Mouse (Mus musculus) midbrain, postnatal 0 days (tissue): ENCODE data around the gene Nr1d1. TPM values are rescaled to one million over a fixed set of nuclear protein-coding genes. Genes with fewer than 3 reads are reported as not detected.

Experiments
- ATAC-seq: fragments of 200-750 bp; cut with Nextera tagmentation; 2 replicates; pipeline ENCODE4 v1.8.0; 2017; ENCODE audit warnings: moderate number of reproducible peaks, mild to moderate bottlenecking, moderate TSS enrichment, moderate library complexity; ENCODE audit not compliant: low FRiP score
- DNase-seq: peaks from one replicate; pipeline ENCODE4 v3.0.0-alpha.2; 2015; ENCODE audit warnings: low spot score
- H3K27ac ChIP-seq: fragments of 300-500 bp; sonication (generic); 2 replicates; pipeline ENCODE4 v1.5.1; 2014; ENCODE audit warnings: low read depth, mild to moderate bottlenecking, low read length, mixed read lengths
- H3K27me3 ChIP-seq: fragments of 300-500 bp; sonication (generic); 2 replicates; pipeline ENCODE4 v1.6.1; 2014; ENCODE audit warnings: low read length, control low read depth, mixed read lengths; ENCODE audit not compliant: insufficient read depth
- H3K36me3 ChIP-seq: fragments of 300-500 bp; sonication (generic); 2 replicates; pipeline ENCODE4 v1.6.1; 2014; ENCODE audit warnings: low read length, control low read depth, mixed read lengths; ENCODE audit not compliant: insufficient read depth
- H3K4me1 ChIP-seq: fragments of 300-500 bp; sonication (generic); 2 replicates; pipeline ENCODE4 v1.6.1; 2014; ENCODE audit warnings: mild to moderate bottlenecking, control low read depth, antibody characterized with exemption, low read length, mixed read lengths; ENCODE audit not compliant: insufficient read depth
- H3K4me2 ChIP-seq: fragments of 300-500 bp; sonication (generic); 2 replicates; pipeline ENCODE4 v1.6.1; 2014; ENCODE audit warnings: low read depth, mild to moderate bottlenecking, low read length, mixed read lengths; ENCODE audit not compliant: poor library complexity, severe bottlenecking
- H3K4me3 ChIP-seq: fragments of 300-500 bp; sonication (generic); 2 replicates; pipeline ENCODE4 v1.5.1; 2014; ENCODE audit warnings: low read depth, mild to moderate bottlenecking, low read length, moderate library complexity
- H3K9ac ChIP-seq: fragments of 300-500 bp; sonication (generic); replicated peaks from 2 replicates; pipeline ENCODE4 v1.6.1; 2014; ENCODE audit warnings: mild to moderate bottlenecking, low read length, moderate library complexity, mixed read lengths; ENCODE audit not compliant: poor library complexity, severe bottlenecking
- H3K9me3 ChIP-seq: fragments of 300-500 bp; sonication (generic); 2 replicates; pipeline ENCODE4 v1.6.1; 2016; ENCODE audit warnings: low read length, control low read depth
- CTCF ChIP-seq: IDR thresholded peaks from 2 replicates; pipeline ENCODE4 v1.5.1; 2016; ENCODE audit warnings: antibody characterized with exemption, mild to moderate bottlenecking
- WGBS: fragments of 180-500 bp; shearing (Covaris S2); extraction: QIAGEN DNeasy Blood & Tissue Kit; methylation state at CpG from one replicate; pipeline ENCODE4 v1.1.7; 2014; 5-methylcytosine and 5-hydroxymethylcytosine counted together
- polyA plus RNA-seq: library from polyadenylated mRNA; unstranded; fragments of >200 nt; fragmentation: Nextera tagmentation; extraction: Ambion mirVana; gene quantifications from 2 replicates; pipeline ENCODE4 v1.2.1, GENCODE M21; 2015
- total RNA-seq: library from RNA; depleted of rRNA; stranded (reverse); fragments of >200 nt; gene quantifications from 2 replicates; pipeline ENCODE4 v1.2.3, GENCODE M21; 2014

Nr1d1 gene
- total and polyA plus RNA-seq, 2 experiments from 2014 or later, result 11.0 to 14.3 TPM

GRCm38 (mm10) chr11:98808417-98808816 lies 33.3 kb upstream of the Nr1d1 start:
- H3K27me3 ChIP-seq, result no peaks in the 10 kb centered on the region
- no peak for DNase-seq
- 75% methylated on average over 2 of the region's 2 CpGs for WGBS
- TF ChIP-seq CTCF, result no peak
- ATAC-seq, result no peak
- H3K4me3 ChIP-seq, result no peak overlapping the region
- no peak overlapping the region for H3K4me2 ChIP-seq
- H3K9me3 ChIP-seq, result no peaks in the 10 kb centered on the region
- H3K4me1 ChIP-seq, result peaks cover 3% of the 10 kb centered on the region; the same call in 1 of the 2 replicates
- H3K27ac ChIP-seq, result peak overlapping the region; percentile 92
- H3K9ac ChIP-seq, result no peak overlapping the region
- peaks cover 36% of the 10 kb centered on the region for H3K36me3 ChIP-seq

DNA sequence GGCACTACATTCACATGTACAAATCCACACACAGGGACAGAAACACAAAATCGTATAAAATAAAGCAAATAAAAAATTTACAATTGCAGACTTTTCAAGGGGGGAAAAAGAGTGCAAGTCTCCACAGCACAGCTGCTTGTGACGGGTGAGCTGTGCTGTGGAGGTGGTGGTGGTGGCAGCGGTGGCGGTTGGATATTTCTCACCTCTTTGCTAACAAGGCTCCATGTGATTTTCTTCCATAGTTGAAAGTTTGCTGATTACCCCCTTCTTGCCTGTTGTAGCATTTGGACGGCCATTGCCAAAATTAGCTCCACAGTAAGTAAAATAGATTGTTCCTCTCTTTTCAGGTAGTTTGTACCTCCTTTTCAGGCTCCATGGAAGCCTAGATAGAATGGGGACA lies 29.5 kb upstream of the Nr1d1 start, which contains the start of gene Casc3:
Gene Casc3 (plus strand): TSS at position 301 of the 400 bp plus-strand sequence.
- Histone ChIP-seq H3K36me3 (peaks cover 57% of the 10 kb centered on the region), H3K9me3 (no peaks in the 10 kb centered on the region), H3K27me3 (no peaks in the 10 kb centered on the region), H3K4me1 (no peaks in the 10 kb centered on the region), H3K4me2 (no peak within 1 kb of the TSS), H3K27ac (no peak within 1 kb of the TSS), H3K4me3 (no peak within 1 kb of the TSS), H3K9ac (no peak within 1 kb of the TSS)
- ATAC-seq (no peak), DNase-seq (no peak)
- TF ChIP-seq CTCF, result no peak
- 97% methylated on average over 5 of the region's 5 CpGs for WGBS

DNA sequence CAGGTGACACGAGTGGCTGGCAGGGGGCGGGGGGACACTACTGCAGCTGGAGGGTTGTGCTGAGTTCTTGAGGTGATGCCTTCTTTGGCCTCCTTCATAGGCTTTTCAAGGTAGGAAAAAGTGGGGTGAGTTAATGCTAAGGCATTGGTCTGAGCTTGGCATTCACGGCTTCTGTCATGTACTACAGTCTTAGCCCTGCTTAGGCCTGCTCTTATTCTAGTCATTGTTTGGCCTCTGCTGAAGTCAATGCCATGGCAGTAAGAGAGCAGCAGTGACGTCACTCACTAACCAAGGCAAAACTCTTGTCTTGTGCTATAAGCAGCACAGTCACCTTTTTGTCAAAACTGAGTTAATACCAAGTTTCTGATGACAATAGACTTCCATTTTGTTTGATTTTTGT lies 22.8 kb upstream of the Nr1d1 start:
- Histone ChIP-seq H3K4me2 (peak overlapping the region; percentile 73), H3K4me1 (0 out of 2 replicates have a peak, but pooled peaks cover 3% of the 10 kb centered on the region), H3K4me3 (peak overlapping the region; percentile 94), H3K27me3 (no peaks in the 10 kb centered on the region), H3K9ac (peak overlapping the region; percentile 99), H3K27ac (peak overlapping the region; percentile 100; the same call in 1 of the 2 replicates), H3K9me3 (no peaks in the 10 kb centered on the region), H3K36me3 (peaks cover 30% of the 10 kb centered on the region)
- no peak for ATAC-seq
- DNase-seq, result peak; percentile 40
- 37% methylated on average over 4 of the region's 4 CpGs for WGBS
- TF ChIP-seq CTCF, result no peak

GRCm38 (mm10) chr11:98797306-98797705 lies 22.2 kb upstream of the Nr1d1 start:
- H3K36me3 ChIP-seq, result peaks cover 24% of the 10 kb centered on the region
- peak overlapping the region; percentile 100 for H3K27ac ChIP-seq
- H3K4me2 ChIP-seq, result peak overlapping the region; percentile 73
- no peak for TF ChIP-seq CTCF
- WGBS, result 11% methylated on average over 5 of the region's 5 CpGs
- H3K4me1 ChIP-seq, result 0 out of 2 replicates have a peak, but pooled peaks cover 3% of the 10 kb centered on the region
- H3K9ac ChIP-seq, result peak overlapping the region; percentile 99
- no peak for ATAC-seq
- no peaks in the 10 kb centered on the region for H3K27me3 ChIP-seq
- no peak for DNase-seq
- no peaks in the 10 kb centered on the region for H3K9me3 ChIP-seq
- H3K4me3 ChIP-seq, result peak overlapping the region; percentile 94

DNA sequence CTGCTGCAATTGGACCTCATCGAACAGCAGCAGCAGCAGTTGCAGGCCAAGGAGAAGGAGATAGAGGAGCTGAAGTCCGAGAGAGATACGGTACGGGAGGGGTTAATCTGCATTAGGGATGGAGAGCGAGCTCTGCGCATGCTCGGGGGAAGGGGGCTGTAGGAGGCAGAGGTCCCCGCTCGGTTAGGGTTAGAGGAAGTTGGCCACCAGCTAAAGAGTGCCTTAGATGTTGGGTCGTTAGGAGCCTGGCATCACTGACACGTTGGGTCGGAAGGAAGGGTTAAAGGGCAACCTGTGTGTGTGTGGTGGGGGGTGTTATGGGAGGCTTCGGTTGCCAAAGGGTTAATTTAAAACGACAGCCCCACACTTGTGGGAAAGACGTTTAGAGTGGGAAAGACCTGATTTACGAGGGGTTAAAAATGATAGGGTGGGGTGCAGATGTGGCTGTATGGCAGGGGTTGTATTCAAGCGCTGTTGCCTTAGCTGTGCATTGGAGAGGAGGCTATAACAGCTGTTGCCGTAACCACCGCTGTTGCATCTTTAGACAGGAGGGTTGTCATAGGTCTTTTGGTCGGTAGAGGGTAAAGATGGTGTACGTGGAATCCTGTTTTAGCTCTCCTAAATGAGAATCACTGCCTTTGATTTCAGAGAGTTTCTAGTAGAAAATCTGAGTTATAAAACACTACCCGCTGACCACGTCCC lies 21.5 kb upstream of the Nr1d1 start:
- Histone ChIP-seq H3K9ac (peak overlapping the region; percentile 99), H3K36me3 (peaks cover 21% of the 10 kb centered on the region), H3K4me3 (peak overlapping the region; percentile 94), H3K9me3 (no peaks in the 10 kb centered on the region), H3K27ac (peak overlapping the region; percentile 100), H3K4me1 (0 out of 2 replicates have a peak, but pooled peaks cover 3% of the 10 kb centered on the region), H3K4me2 (peak overlapping the region; percentile 73), H3K27me3 (no peaks in the 10 kb centered on the region)
- TF ChIP-seq CTCF, result no peak
- DNase-seq, result peak; percentile 90
- 2% methylated on average over 23 of the region's 23 CpGs for WGBS
- peak; percentile 41; the same call in 1 of the 2 replicates for ATAC-seq
